ENCODE assay signal across 8 mouse cellular contexts in the genomic region with DNA sequence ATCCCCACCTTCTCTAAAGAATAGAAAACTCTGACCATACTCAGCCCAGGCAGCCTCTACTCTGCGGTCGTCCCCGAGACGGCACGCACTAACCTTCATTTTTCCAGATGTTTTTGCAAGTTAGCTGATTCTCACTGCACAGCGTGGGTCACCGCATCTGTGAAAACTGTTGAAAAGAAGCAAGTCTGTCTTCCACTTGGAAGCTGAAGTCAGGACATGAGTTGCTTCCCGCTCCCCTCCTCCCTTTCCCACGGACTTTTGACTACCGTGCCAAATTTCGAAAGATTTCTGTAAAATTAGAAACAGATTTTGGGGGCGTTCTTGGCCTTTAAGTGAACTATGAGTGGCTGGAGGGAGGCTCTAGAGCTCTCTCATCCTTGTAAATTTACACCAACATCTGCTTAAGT. TPM values are rescaled to one million over a fixed set of nuclear protein-coding genes. Genes with fewer than 3 reads are reported as not detected.
DNase-seq lines count a peak whose midpoint lies in the region; ATAC-seq lines count a peak whose summit lies in the region.

A gene (minus strand): TSS at position 323 of the 407 bp plus-strand sequence.

- no peaks in the 10 kb centered on the region for H3K9me3 ChIP-seq in intestine, embryonic 14.5 days (ENCODE audit: control insufficient read depth, low read length)

- H3K27me3 ChIP-seq in intestine, embryonic 14.5 days (replicated peaks; ENCODE audit: control insufficient read depth, insufficient read depth, low read length) = no peaks in the 10 kb centered on the region

- 60% methylated on average over 12 of the region's 12 CpGs for WGBS in intestine, embryonic 14.5 days

- H3K4me2 ChIP-seq in intestine, embryonic 14.5 days (ENCODE audit: low read length) = peak within 1 kb of the TSS; percentile 41

- peak within 1 kb of the TSS; percentile 3 for H3K9ac ChIP-seq in intestine, embryonic 14.5 days (ENCODE audit: low read length)

- peak within 1 kb of the TSS; percentile 79 for H3K27ac ChIP-seq in intestine, embryonic 14.5 days (ENCODE audit: low read depth)

- H3K4me3 ChIP-seq in intestine, embryonic 14.5 days (ENCODE audit: low read depth, low read length) = peak within 1 kb of the TSS; percentile 29

- H3K36me3 ChIP-seq in intestine, embryonic 14.5 days (ENCODE audit: control insufficient read depth, insufficient read depth, low read length) = no peaks in the 10 kb centered on the region

- ATAC-seq in intestine, embryonic 14.5 days (replicated peaks; ENCODE audit: low FRiP score, low TSS enrichment, low read depth) = no peak

- no peak for DNase-seq in adrenal gland, postnatal 4 days (ENCODE audit: low spot score in 2 of 2)
- DNase-seq in adrenal gland, adult (ENCODE audit: inconsistent age in 2 of 2, low spot score in 1 of 2) = no peak
- DNase-seq in ovary, postnatal 14 days (ENCODE audit: low spot score) = peak; percentile 7
- DNase-seq in ovary, postnatal 36 days (ENCODE audit: low spot score) = no peak
- DNase-seq in intestine, embryonic 14.5 days (ENCODE audit: low spot score) = no peak
- DNase-seq in B cell, adult 2 months = no peak
- DNase-seq in cerebellum, adult 18-20 months = no peak
- no peak for DNase-seq in spleen, postnatal 36 days (ENCODE audit: low spot score in 2 of 2)

- H3K4me1 ChIP-seq in intestine, embryonic 14.5 days (replicated peaks; ENCODE audit: control insufficient read depth, insufficient read depth, low read length) = no peaks in the 10 kb centered on the region

RNA-seq across cellular contexts. Expression of the gene that starts here (rescaled TPM):
- total RNA-seq in adrenal gland, postnatal 4 days (2021) = 10 to 100 TPM; 10.3 to 12.0 TPM
- 14.2 and 16.5 TPM in 2 replicates for polyA plus RNA-seq in intestine, embryonic 14.5 days (2014; fragmentation: Nextera tagmentation; extraction: Ambion mirVana)
